In genomic region chr9:121479453-121479852, GRCm38 (mm10) we compare ENCODE assay signal across 8 mouse cellular contexts. TPM values are rescaled to one million over a fixed set of nuclear protein-coding genes. Genes with fewer than 3 reads are reported as not detected.
DNase-seq lines count a peak whose midpoint lies in the region; ATAC-seq lines count a peak whose summit lies in the region.

No protein-coding gene starts in this region.

- ATAC-seq in forebrain, embryonic 13.5 days, result peak; percentile 59
- ATAC-seq in limb, embryonic 11.5 days (ENCODE audit: insufficient number of reproducible peaks, low FRiP score, low TSS enrichment, low read depth), result no peak

- H3K9ac ChIP-seq in forebrain, embryonic 13.5 days, result no peak overlapping the region
- no peak overlapping the region for H3K9ac ChIP-seq in limb, embryonic 11.5 days (ENCODE audit: low read length)

- H3K4me3 ChIP-seq in forebrain, embryonic 13.5 days, result no peak overlapping the region
- H3K4me3 ChIP-seq in limb, embryonic 11.5 days (ENCODE audit: low read depth, low read length), result no peak overlapping the region

- peak; percentile 39 for DNase-seq in urinary bladder, postnatal 25 days (ENCODE audit: low spot score)
- DNase-seq in urinary bladder, postnatal 10 days (ENCODE audit: low spot score), result no peak
- peak; percentile 70 for DNase-seq in c-Kit-positive CD71-negative TER-119-negative erythroid progenitor cells, embryonic 14.5 days (ENCODE audit: low read depth)
- peak; percentile 85 for DNase-seq in induced T-regulatory cell, adult 2 months (ENCODE audit: low read depth)
- DNase-seq in limb, embryonic 11.5 days (ENCODE audit: low spot score), result peak; percentile 81
- peak; percentile 88 for DNase-seq in naive thymus-derived CD4-positive, alpha-beta T cell, adult 2 months (ENCODE audit: low read depth)
- peak; percentile 62 for DNase-seq in thymus, postnatal 14 days

- no peak overlapping the region for H3K4me2 ChIP-seq in forebrain, embryonic 13.5 days
- no peak overlapping the region for H3K4me2 ChIP-seq in limb, embryonic 11.5 days (ENCODE audit: low read depth, severe bottlenecking)

- WGBS in forebrain, embryonic 13.5 days, result 25% methylated on average over 5 of the region's 5 CpGs
- 36% methylated on average over 5 of the region's 5 CpGs for WGBS in limb, embryonic 11.5 days

- H3K4me1 ChIP-seq in forebrain, embryonic 13.5 days, result peaks cover 13% of the 10 kb centered on the region
- no peaks in the 10 kb centered on the region for H3K4me1 ChIP-seq in limb, embryonic 11.5 days (ENCODE audit: control insufficient read depth, insufficient read depth, low read length)

- no peak overlapping the region for H3K27ac ChIP-seq in forebrain, embryonic 13.5 days
- H3K27ac ChIP-seq in limb, embryonic 11.5 days (replicated peaks; ENCODE audit: low read depth, low read length), result no peak overlapping the region

- peaks cover 8% of the 10 kb centered on the region; the same call in 1 of the 2 replicates for H3K36me3 ChIP-seq in forebrain, embryonic 13.5 days (ENCODE audit: poor library complexity, severe bottlenecking)
- H3K36me3 ChIP-seq in limb, embryonic 11.5 days (ENCODE audit: control insufficient read depth, insufficient read depth, low read length), result no peaks in the 10 kb centered on the region

- no peaks in the 10 kb centered on the region for H3K9me3 ChIP-seq in forebrain, embryonic 13.5 days (replicated peaks)
- H3K9me3 ChIP-seq in limb, embryonic 11.5 days (ENCODE audit: control insufficient read depth, low read length), result no peaks in the 10 kb centered on the region

- H3K27me3 ChIP-seq in forebrain, embryonic 13.5 days, result no peaks in the 10 kb centered on the region
- H3K27me3 ChIP-seq in limb, embryonic 11.5 days (ENCODE audit: control insufficient read depth, insufficient read depth, low read length), result no peaks in the 10 kb centered on the region

RNA-seq across cellular contexts. Expression of gene Cck, which starts 16.0 kb away (rescaled TPM):
- 11.0 and 40.0 TPM in 2 replicates for polyA plus RNA-seq in forebrain, embryonic 13.5 days (2015; fragmentation: Nextera tagmentation; extraction: Ambion mirVana)
- 0.58 and 0.85 TPM in 2 replicates for polyA plus RNA-seq in limb, embryonic 11.5 days (2014; fragmentation: Nextera tagmentation; extraction: Ambion mirVana)
